Mouse (Mus musculus): Measurements from ENCODE around the gene Gabbr1.

- TF ChIP-seq CTCF (IDR thresholded peaks at IDR 0.05; ENCODE audit: low read depth, low read length) (no peak), POLR2A (IDR thresholded peaks at IDR 0.05; ENCODE audit: borderline replicate concordance, low read depth, low read length) (no peak)
Observed at GRCm38 (mm10) chr17:37067861-37068260, 22.1 kb downstream of the Gabbr1 start.
